Comparison of ENCODE assay signal across 18 mouse cellular contexts in the genomic region with DNA sequence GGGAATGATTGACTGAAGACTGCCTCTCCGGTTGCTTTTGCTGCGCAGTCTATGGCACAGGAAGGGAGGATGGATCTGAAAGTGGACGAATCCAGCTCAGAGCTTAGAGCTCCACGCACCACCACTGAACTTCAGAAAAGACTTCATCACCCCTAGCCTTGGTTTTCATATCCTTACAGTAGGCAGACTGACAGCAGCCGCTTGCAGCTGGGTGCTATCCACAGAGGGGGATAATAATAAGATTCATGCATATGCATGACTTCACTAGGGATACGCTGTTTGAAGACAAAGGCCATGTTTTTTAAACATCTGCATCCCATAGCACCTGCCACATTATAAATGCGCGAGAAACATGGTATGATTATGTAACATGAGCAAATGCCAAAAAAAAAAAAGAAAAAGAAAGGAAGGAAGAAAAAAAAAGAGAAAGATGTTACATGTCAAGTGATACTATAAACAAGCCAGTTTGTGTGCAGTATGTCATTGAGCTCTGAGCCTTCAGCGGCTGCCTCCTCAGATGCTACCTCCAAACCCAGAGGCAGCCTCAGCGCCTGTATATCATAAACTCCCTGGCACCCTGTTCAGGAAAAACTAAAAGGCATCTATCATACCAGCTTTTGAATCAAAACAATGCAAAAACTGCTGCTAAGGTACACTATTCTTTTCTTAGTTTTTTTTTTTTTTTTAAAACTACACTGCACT.
DNase-seq lines count a peak whose midpoint lies in the region; ATAC-seq and TF ChIP-seq lines count a peak whose summit lies in the region.
"Had no signal": no experiment of that assay in that cellular context is flagged by ENCODE, and none has a peak within 500 bp of the region (broad histone marks: within the 10 kb centered on the region; RNA-seq: fewer than 3 reads in every experiment).

No protein-coding gene starts in this region.

- TF ChIP-seq POLR2A in brain, embryonic 14.5 days (IDR thresholded peaks at IDR 0.05; ENCODE audit: borderline replicate concordance, extremely low read depth, insufficient read depth, insufficient read length, poor library complexity, severe bottlenecking), result no peak

- H3K4me1 ChIP-seq in hindbrain, embryonic 11.5 days (replicated peaks; ENCODE audit: control insufficient read depth, insufficient read depth, low read length), result 0 out of 2 replicates have a peak, but pooled peaks cover 4% of the 10 kb centered on the region
- peaks cover 30% of the 10 kb centered on the region for H3K4me1 ChIP-seq in midbrain, embryonic 14.5 days (ENCODE audit: control insufficient read depth, insufficient read depth, low read length)
- H3K4me1 ChIP-seq: limb, embryonic 12.5 days had no signal

- H3K36me3 ChIP-seq in hindbrain, embryonic 11.5 days (ENCODE audit: control insufficient read depth, insufficient read depth, low read length), result no peaks in the 10 kb centered on the region
- no peaks in the 10 kb centered on the region for H3K36me3 ChIP-seq in midbrain, embryonic 14.5 days (ENCODE audit: control insufficient read depth, insufficient read depth, low read length)
- H3K36me3 ChIP-seq: embryonic facial prominence, embryonic 13.5 days; heart, embryonic 13.5 days; limb, embryonic 12.5 days had no signal

- H3K27me3 ChIP-seq in hindbrain, embryonic 11.5 days (ENCODE audit: control insufficient read depth, insufficient read depth, low read length), result no peaks in the 10 kb centered on the region
- no peaks in the 10 kb centered on the region for H3K27me3 ChIP-seq in midbrain, embryonic 14.5 days (ENCODE audit: control insufficient read depth, insufficient read depth, low read length)
- H3K27me3 ChIP-seq: embryonic facial prominence, embryonic 13.5 days; heart, embryonic 13.5 days; limb, embryonic 12.5 days had no signal

- TF ChIP-seq CTCF in brain, embryonic 14.5 days (IDR thresholded peaks at IDR 0.05; ENCODE audit: borderline replicate concordance, extremely low read depth, insufficient read depth, insufficient read length), result no peak

- no peaks in the 10 kb centered on the region for H3K9me3 ChIP-seq in hindbrain, embryonic 11.5 days (ENCODE audit: control insufficient read depth, low read length)
- no peaks in the 10 kb centered on the region for H3K9me3 ChIP-seq in midbrain, embryonic 14.5 days (ENCODE audit: control insufficient read depth, low read length)
- H3K9me3 ChIP-seq: embryonic facial prominence, embryonic 13.5 days; heart, embryonic 13.5 days; limb, embryonic 12.5 days had no signal

- DNase-seq in frontal cortex, postnatal 14 days (ENCODE audit: low spot score in 2 of 2), result no peak
- peak; percentile 85 for DNase-seq in brain, embryonic 14.5 days (ENCODE audit: low read depth)
- DNase-seq in hindbrain, embryonic 11.5 days (ENCODE audit: low spot score), result peak; percentile 38
- DNase-seq in midbrain, embryonic 14.5 days, result peak; percentile 70
- DNase-seq in frontal cortex, postnatal 25 days (ENCODE audit: low spot score in 2 of 2), result no peak
- no peak for DNase-seq in retina, postnatal 1 day
- no peak for DNase-seq in thymus, postnatal 0 days (ENCODE audit: low spot score)
- DNase-seq: cerebellum, adult 11-12 months; cerebellum, postnatal 36 days; kidney, adult 8-10 months; kidney, postnatal 36 days; lung, postnatal 10 days had no signal

- ATAC-seq in frontal cortex, adult (ENCODE audit: low TSS enrichment), result peak; percentile 24
- ATAC-seq in hindbrain, embryonic 11.5 days (ENCODE audit: low FRiP score), result peak; percentile 51; the same call in 1 of the 2 replicates
- ATAC-seq in midbrain, embryonic 14.5 days (ENCODE audit: low FRiP score, low TSS enrichment), result peak; percentile 43; the same call in 1 of the 2 replicates

- 65% methylated on average over 10 of the region's 10 CpGs for WGBS in hindbrain, embryonic 11.5 days
- WGBS in midbrain, embryonic 14.5 days, result 22% methylated on average over 10 of the region's 10 CpGs

- no peak overlapping the region for H3K4me2 ChIP-seq in hindbrain, embryonic 11.5 days (replicated peaks; ENCODE audit: low read depth, low read length)
- H3K4me2 ChIP-seq in midbrain, embryonic 14.5 days (ENCODE audit: low read length), result peak overlapping the region; percentile 4; the same call in 1 of the 2 replicates
- H3K4me2 ChIP-seq: embryonic facial prominence, embryonic 13.5 days; heart, embryonic 13.5 days; limb, embryonic 12.5 days had no signal

- no peak overlapping the region for H3K27ac ChIP-seq in hindbrain, embryonic 11.5 days (ENCODE audit: low read depth, low read length)
- peak overlapping the region; percentile 20 for H3K27ac ChIP-seq in midbrain, embryonic 14.5 days (replicated peaks; ENCODE audit: low read depth, low read length)
- H3K27ac ChIP-seq: embryonic facial prominence, embryonic 13.5 days; heart, embryonic 13.5 days; limb, embryonic 12.5 days; liver, embryonic 14.5 days; stomach, postnatal 0 days had no signal

- no peak overlapping the region for H3K4me3 ChIP-seq in hindbrain, embryonic 11.5 days (ENCODE audit: low read depth, low read length)
- no peak overlapping the region for H3K4me3 ChIP-seq in midbrain, embryonic 14.5 days (replicated peaks; ENCODE audit: low read depth, low read length)
- H3K4me3 ChIP-seq: embryonic facial prominence, embryonic 13.5 days; heart, embryonic 13.5 days; limb, embryonic 12.5 days had no signal

- H3K9ac ChIP-seq in hindbrain, embryonic 11.5 days (ENCODE audit: low read depth, low read length), result peak overlapping the region; percentile 23; the same call in 1 of the 2 replicates
- no peak overlapping the region for H3K9ac ChIP-seq in midbrain, embryonic 14.5 days (replicated peaks; ENCODE audit: low read length)
- H3K9ac ChIP-seq: embryonic facial prominence, embryonic 13.5 days; limb, embryonic 12.5 days; liver, embryonic 14.5 days had no signal

Comparison
In these comparisons a context has a peak if more than half of its experiments do, and no peak if none do; other contexts are left out.
1. DNase-seq: peak in brain, embryonic 14.5 days (single experiment), hindbrain, embryonic 11.5 days (single experiment) and midbrain, embryonic 14.5 days (single experiment); none in frontal cortex, postnatal 14 days (0 of 2), frontal cortex, postnatal 25 days (0 of 2), retina, postnatal 1 day (single experiment) and thymus, postnatal 0 days (single experiment).
2. Peak in every context shown above with its lines, with median percentiles within 50 percentile points of each other: ATAC-seq.